Mouse (Mus musculus): ENCODE measurements around the gene Ap1g1. TPM values are rescaled to one million over a fixed set of nuclear protein-coding genes. Genes with fewer than 3 reads are reported as not detected.

Ap1g1 gene
- polyA plus RNA-seq, 1 experiment from 2014 or later: 62.9 TPM

DNA sequence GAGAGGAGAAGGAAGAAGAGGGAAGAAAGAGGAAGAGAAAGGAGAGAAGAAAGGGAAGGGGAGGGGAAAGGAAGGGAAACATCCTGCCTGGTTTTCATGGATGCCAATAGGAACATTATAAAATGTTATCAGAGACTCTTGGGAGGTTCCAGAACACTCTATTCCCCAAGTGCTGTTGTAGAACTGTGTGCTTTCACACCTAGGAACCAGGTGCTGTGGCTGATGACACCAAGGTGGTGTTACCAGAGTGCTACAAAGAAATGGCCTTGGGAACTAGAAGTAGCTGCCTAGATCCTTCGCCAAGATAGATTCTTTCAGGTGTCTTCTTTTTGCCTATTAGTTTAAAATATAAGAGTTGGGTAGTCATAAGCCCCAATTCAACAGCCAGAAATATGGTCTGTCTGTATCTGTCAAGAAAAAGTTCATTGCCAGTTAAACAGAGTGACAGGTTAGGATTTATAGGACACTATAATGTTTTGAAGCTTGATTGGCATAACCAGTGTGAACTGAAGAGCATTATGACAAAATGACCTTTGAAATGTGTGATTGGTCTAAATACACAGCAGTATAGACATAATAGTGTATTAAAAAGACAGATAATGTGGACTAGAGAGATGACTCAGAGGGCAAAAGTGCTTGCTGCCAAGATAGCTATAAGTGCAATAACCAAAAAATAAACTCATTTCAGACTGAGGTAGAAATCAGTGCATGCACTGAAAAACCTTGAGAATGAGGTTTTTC is 126.7 kb downstream of the Ap1g1 start:
- Histone ChIP-seq H3K27me3 (replicated peaks) (no peaks in the 10 kb centered on the region), H3K36me3 (peaks cover 20% of the 10 kb centered on the region), H3K9ac (no peak overlapping the region), H3K4me1 (no peaks in the 10 kb centered on the region), H3K4me3 (no peak overlapping the region), H3K27ac (no peak overlapping the region), H3K4me2 (replicated peaks) (no peak overlapping the region), H3K9me3 (no peaks in the 10 kb centered on the region)
- 98% methylated on average over 1 of the region's 1 CpGs for WGBS
- ATAC-seq (ENCODE audit: low FRiP score, low read depth): no peak

GRCm38 (mm10) chr8:109906907-109907306 is 128.6 kb downstream of the Ap1g1 start:
- ATAC-seq (ENCODE audit: low FRiP score, low read depth): no peak
- peaks cover 24% of the 10 kb centered on the region for H3K36me3 ChIP-seq
- no peak overlapping the region for H3K27ac ChIP-seq
- no peaks in the 10 kb centered on the region for H3K4me1 ChIP-seq
- no peaks in the 10 kb centered on the region for H3K9me3 ChIP-seq
- H3K9ac ChIP-seq: no peak overlapping the region
- H3K4me2 ChIP-seq (replicated peaks): no peak overlapping the region
- no peak overlapping the region for H3K4me3 ChIP-seq
- WGBS: 97% methylated on average over 3 of the region's 3 CpGs
- H3K27me3 ChIP-seq (replicated peaks): no peaks in the 10 kb centered on the region

DNA sequence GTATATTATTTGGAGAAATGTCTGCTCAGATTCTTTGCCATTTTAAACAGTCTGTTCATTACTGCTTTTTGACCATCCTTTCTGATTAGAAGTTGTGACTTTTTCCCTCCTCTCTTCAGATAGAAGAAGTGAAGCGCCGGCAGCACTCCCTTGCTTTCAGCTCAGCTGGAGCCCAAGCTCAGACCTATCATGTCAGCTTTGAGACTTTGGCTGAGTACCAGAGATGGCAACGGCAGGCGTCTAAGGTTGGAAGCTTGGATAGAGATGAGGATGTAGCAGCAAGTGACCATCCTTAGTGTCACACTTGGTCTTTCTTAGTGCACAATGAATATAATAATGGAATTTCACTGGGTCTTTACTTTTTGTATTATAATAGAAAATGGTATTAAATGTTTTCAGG is 129.0 kb downstream of the Ap1g1 start:
- no peaks in the 10 kb centered on the region for H3K27me3 ChIP-seq (replicated peaks)
- H3K9ac ChIP-seq: no peak overlapping the region
- no peaks in the 10 kb centered on the region for H3K4me1 ChIP-seq
- no peak overlapping the region for H3K4me2 ChIP-seq (replicated peaks)
- H3K36me3 ChIP-seq: peaks cover 27% of the 10 kb centered on the region
- 98% methylated on average over 4 of the region's 4 CpGs for WGBS
- no peak overlapping the region for H3K27ac ChIP-seq
- ATAC-seq (ENCODE audit: low FRiP score, low read depth): no peak
- no peak overlapping the region for H3K4me3 ChIP-seq
- H3K9me3 ChIP-seq: no peaks in the 10 kb centered on the region

Other genes with a start within 250 kb of the Ap1g1 start
- gene Dhx38, start 212.7 kb upstream of the Ap1g1 start, polyA plus RNA-seq (2016; fragmentation: Nextera tagmentation; extraction: Ambion mirVana): 28.2 and 28.4 TPM in 2 replicates
- gene Txnl4b, start 212.7 kb upstream of the Ap1g1 start, polyA plus RNA-seq (2016; fragmentation: Nextera tagmentation; extraction: Ambion mirVana): 23.4 and 28.4 TPM in 2 replicates
- gene Hp, start 199.4 kb upstream of the Ap1g1 start, polyA plus RNA-seq (2016; fragmentation: Nextera tagmentation; extraction: Ambion mirVana): 0.89 and 0.94 TPM in 2 replicates
- gene Dhodh, start 169.9 kb upstream of the Ap1g1 start, polyA plus RNA-seq (2016; fragmentation: Nextera tagmentation; extraction: Ambion mirVana): 33.8 and 34.3 TPM in 2 replicates
- 0.14 and 0.20 TPM in 2 replicates for gene Pkd1l3, start 164.0 kb upstream of the Ap1g1 start, polyA plus RNA-seq (2016; fragmentation: Nextera tagmentation; extraction: Ambion mirVana)
- 197 TPM in 2 replicates for gene Ist1, start 85.3 kb upstream of the Ap1g1 start, polyA plus RNA-seq (2016; fragmentation: Nextera tagmentation; extraction: Ambion mirVana)
- 77.7 and 79.1 TPM in 2 replicates for gene Zfp821, start 73.0 kb upstream of the Ap1g1 start, polyA plus RNA-seq (2016; fragmentation: Nextera tagmentation; extraction: Ambion mirVana)
- gene Atxn1l, start 40.8 kb upstream of the Ap1g1 start, polyA plus RNA-seq (2016; fragmentation: Nextera tagmentation; extraction: Ambion mirVana): 6.3 and 7.8 TPM in 2 replicates
- gene Phlpp2, start 90.0 kb downstream of the Ap1g1 start, polyA plus RNA-seq (2016; fragmentation: Nextera tagmentation; extraction: Ambion mirVana): 3.3 and 3.5 TPM in 2 replicates
- gene Marveld3, start 183.6 kb downstream of the Ap1g1 start, polyA plus RNA-seq (2016; fragmentation: Nextera tagmentation; extraction: Ambion mirVana): 0.43 and 0.61 TPM in 2 replicates
- not detected in 2 replicates for gene Tat, start 211.9 kb downstream of the Ap1g1 start, polyA plus RNA-seq (2016; fragmentation: Nextera tagmentation; extraction: Ambion mirVana)